Mouse (Mus musculus) embryo, embryonic 11 days (tissue): ENCODE data around the gene Mael.

Experiments
- DNase-seq: peaks from one replicate; pipeline ENCODE4 v3.0.0-alpha.2; 2015

Gene Mael

DNA sequence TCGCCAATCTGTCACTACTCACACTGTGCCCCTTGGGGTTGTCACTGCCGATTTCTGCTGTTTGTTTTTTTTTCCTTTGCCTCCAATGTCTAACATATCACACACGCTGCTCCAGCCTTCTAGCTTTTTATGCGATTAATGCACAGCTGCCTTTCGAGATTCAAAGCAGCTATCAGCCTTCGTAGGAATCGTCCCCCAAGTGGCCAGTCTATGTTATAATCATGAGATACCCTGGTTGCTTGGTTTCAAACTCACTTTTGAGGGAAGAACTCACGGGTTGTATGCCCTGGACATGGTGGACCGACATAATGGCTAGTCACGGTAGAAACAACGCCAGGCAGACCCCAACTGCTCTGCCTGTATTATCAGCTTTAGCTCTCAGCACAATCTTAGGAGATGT, 87.2 kb downstream of the Mael start:
- DNase-seq: peak; percentile 51
